Mouse (Mus musculus): ENCODE results near the gene Mybph. TPM values are rescaled to one million over a fixed set of nuclear protein-coding genes. Genes with fewer than 3 reads are reported as not detected.

The Mybph gene
- 2.7 and 4.4 TPM in 2 replicates for polyA plus RNA-seq (2015; fragmentation: Nextera tagmentation; extraction: Ambion mirVana)

GRCm38 (mm10) chr1:134193126-134193525 lies at the start of gene Mybph:
TSS of gene Mybph (plus strand) at chr1:134193448.
- 90% methylated on average over 1 of the region's 1 CpGs for WGBS
- ATAC-seq (ENCODE audit: low FRiP score) = no peak
- no peak within 1 kb of the TSS for H3K4me3 ChIP-seq (replicated peaks)
- H3K27me3 ChIP-seq (replicated peaks) = no peaks in the 10 kb centered on the region
- H3K27ac ChIP-seq (replicated peaks) = no peak within 1 kb of the TSS
- no peaks in the 10 kb centered on the region for H3K9me3 ChIP-seq (replicated peaks)
- no peaks in the 10 kb centered on the region for H3K36me3 ChIP-seq
- H3K9ac ChIP-seq (replicated peaks) = no peak within 1 kb of the TSS
- peaks cover 24% of the 10 kb centered on the region for H3K4me1 ChIP-seq
- no peak within 1 kb of the TSS for H3K4me2 ChIP-seq

GRCm38 (mm10) chr1:134146066-134146465 lies 47.2 kb upstream of the Mybph start:
- H3K4me2 ChIP-seq = no peak overlapping the region

GRCm38 (mm10) chr1:134150076-134150475 lies 43.2 kb upstream of the Mybph start:
- Histone ChIP-seq H3K4me3 (replicated peaks) (no peak overlapping the region), H3K9ac (replicated peaks) (no peak overlapping the region), H3K9me3 (replicated peaks) (0 out of 2 replicates have a peak, but pooled peaks cover 2% of the 10 kb centered on the region), H3K4me1 (peaks cover 12% of the 10 kb centered on the region), H3K36me3 (no peaks in the 10 kb centered on the region), H3K4me2 (no peak overlapping the region), H3K27me3 (replicated peaks) (0 out of 2 replicates have a peak, but pooled peaks cover 4% of the 10 kb centered on the region), H3K27ac (replicated peaks) (no peak overlapping the region)
- no peak for ATAC-seq (ENCODE audit: low FRiP score)
- WGBS = 71% methylated on average over 8 of the region's 8 CpGs

More at GRCm38 (mm10) chr1:134146066-134146465, 47.2 kb upstream of the Mybph start:
- ATAC-seq (ENCODE audit: low FRiP score) = 0 out of 2 replicates have a peak, but pooled peaks have one; percentile 18
- Histone ChIP-seq H3K27ac (replicated peaks) (no peak overlapping the region; the same call in 1 of the 2 replicates), H3K9me3 (replicated peaks) (no peaks in the 10 kb centered on the region), H3K36me3 (no peaks in the 10 kb centered on the region), H3K27me3 (replicated peaks) (0 out of 2 replicates have a peak, but pooled peaks cover 4% of the 10 kb centered on the region), H3K4me3 (replicated peaks) (no peak overlapping the region), H3K9ac (replicated peaks) (no peak overlapping the region), H3K4me1 (peaks cover 34% of the 10 kb centered on the region)
- WGBS = 58% methylated on average over 8 of the region's 8 CpGs

DNA sequence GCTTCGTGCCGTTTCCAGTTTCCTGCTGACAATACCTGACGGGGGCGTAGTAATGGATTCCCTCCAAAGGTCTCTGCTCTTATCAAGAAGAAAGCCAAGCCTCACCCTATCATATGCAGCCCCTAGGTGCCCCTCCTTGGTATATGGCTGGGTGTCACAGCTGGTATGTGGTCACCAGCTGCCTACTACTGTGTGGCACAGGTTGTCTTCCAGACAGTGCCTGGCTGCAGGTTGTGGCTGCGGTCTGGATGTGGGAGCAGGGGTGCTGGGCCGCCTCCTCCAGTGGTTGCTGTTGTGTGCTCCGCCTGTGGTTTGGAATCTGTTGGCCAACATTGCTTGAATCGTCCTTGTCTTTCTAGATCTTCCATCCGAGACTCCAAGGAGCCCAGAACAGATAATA lies 42.5 kb upstream of the Mybph start:
- WGBS = 93% methylated on average over 9 of the region's 9 CpGs
- Histone ChIP-seq H3K4me1 (peaks cover 9% of the 10 kb centered on the region), H3K27ac (replicated peaks) (no peak overlapping the region), H3K36me3 (no peaks in the 10 kb centered on the region), H3K9ac (replicated peaks) (no peak overlapping the region), H3K9me3 (replicated peaks) (0 out of 2 replicates have a peak, but pooled peaks cover 2% of the 10 kb centered on the region), H3K4me3 (replicated peaks) (no peak overlapping the region), H3K27me3 (replicated peaks) (0 out of 2 replicates have a peak, but pooled peaks cover 4% of the 10 kb centered on the region), H3K4me2 (no peak overlapping the region)
- ATAC-seq (ENCODE audit: low FRiP score) = no peak

DNA sequence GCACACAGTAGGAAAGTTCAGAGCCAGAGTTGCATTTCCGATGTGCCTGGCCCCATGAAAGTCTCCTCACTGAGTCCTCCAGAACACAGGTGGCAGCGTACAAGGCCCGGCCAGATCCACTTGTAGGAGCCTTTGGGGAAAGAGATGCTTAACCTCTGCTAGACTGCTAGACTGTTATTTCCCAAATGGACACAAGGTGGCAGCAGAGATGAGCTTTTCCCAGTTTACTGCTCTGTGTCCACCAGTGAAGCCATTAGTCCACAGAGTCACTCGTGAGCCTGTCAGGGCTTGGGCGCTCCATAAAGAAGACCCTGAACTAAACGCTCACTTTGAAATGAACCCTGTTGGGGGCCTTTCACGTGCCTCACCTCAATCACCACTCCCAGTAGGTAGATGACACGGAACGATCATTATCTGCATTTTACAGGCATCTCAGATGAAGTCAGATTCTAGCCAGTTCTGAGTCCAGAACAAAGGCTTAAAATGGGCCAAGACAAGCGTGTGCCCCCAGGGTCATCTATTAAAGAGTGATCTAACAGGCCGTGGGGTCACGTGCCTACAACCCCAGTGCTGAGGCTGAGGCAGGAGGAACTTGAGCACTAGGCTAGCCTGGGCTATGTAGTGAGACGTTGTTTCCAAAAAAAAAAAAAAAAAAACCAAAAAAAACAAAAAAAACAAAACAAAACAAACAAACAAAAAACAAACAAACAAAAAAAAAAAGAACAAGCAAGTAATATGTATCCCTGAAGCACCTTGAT lies 41.4 kb upstream of the Mybph start:
- 0 out of 2 replicates have a peak overlapping the region, but pooled peaks have one; percentile 24 for H3K4me2 ChIP-seq
- peak; percentile 83 for ATAC-seq (ENCODE audit: low FRiP score)

GRCm38 (mm10) chr1:134152626-134153590 lies 40.3 kb upstream of the Mybph start:
- Histone ChIP-seq H3K27ac (replicated peaks) (no peak overlapping the region), H3K4me3 (replicated peaks) (no peak overlapping the region), H3K36me3 (no peaks in the 10 kb centered on the region), H3K4me1 (0 out of 2 replicates have a peak, but pooled peaks cover 2% of the 10 kb centered on the region), H3K9me3 (replicated peaks) (0 out of 2 replicates have a peak, but pooled peaks cover 2% of the 10 kb centered on the region), H3K27me3 (replicated peaks) (0 out of 2 replicates have a peak, but pooled peaks cover 4% of the 10 kb centered on the region), H3K4me2 (no peak overlapping the region), H3K9ac (replicated peaks) (no peak overlapping the region)
- no peak for ATAC-seq (ENCODE audit: low FRiP score)
- WGBS = 82% methylated on average over 21 of the region's 21 CpGs

More for the DNA sequence above, 41.4 kb upstream of the Mybph start:
- no peak overlapping the region for H3K4me3 ChIP-seq (replicated peaks)
- H3K4me1 ChIP-seq = 0 out of 2 replicates have a peak, but pooled peaks cover 2% of the 10 kb centered on the region
- 0 out of 2 replicates have a peak, but pooled peaks cover 4% of the 10 kb centered on the region for H3K27me3 ChIP-seq (replicated peaks)
- H3K9me3 ChIP-seq (replicated peaks) = 0 out of 2 replicates have a peak, but pooled peaks cover 2% of the 10 kb centered on the region
- H3K36me3 ChIP-seq = no peaks in the 10 kb centered on the region
- no peak overlapping the region for H3K9ac ChIP-seq (replicated peaks)
- 30% methylated on average over 13 of the region's 13 CpGs for WGBS
- H3K27ac ChIP-seq (replicated peaks) = no peak overlapping the region

DNA sequence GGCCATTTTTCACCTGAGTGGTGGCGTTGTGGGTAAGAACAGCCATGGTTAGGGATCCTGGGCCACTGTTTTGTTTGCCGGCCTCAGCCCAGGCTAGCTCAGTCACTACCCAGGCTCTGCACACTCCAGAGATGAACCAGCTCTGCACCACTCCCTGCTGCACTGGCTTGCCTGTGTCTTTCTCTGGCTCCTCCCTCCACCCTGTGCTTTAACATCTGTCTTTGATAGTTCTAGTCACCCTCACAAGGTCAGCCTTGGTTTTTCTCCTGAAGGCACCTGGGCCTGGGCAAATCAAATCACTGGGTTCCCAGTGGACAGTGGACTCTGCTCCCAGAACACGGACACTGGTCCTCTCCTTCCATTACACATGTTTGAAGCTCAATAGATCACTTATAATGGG lies 39.1 kb upstream of the Mybph start:
- Histone ChIP-seq H3K9ac (replicated peaks) (no peak overlapping the region), H3K9me3 (replicated peaks) (0 out of 2 replicates have a peak, but pooled peaks cover 2% of the 10 kb centered on the region), H3K4me1 (0 out of 2 replicates have a peak, but pooled peaks cover 2% of the 10 kb centered on the region), H3K36me3 (no peaks in the 10 kb centered on the region), H3K27me3 (replicated peaks) (0 out of 2 replicates have a peak, but pooled peaks cover 4% of the 10 kb centered on the region), H3K27ac (replicated peaks) (no peak overlapping the region), H3K4me2 (no peak overlapping the region), H3K4me3 (replicated peaks) (no peak overlapping the region)
- no peak for ATAC-seq (ENCODE audit: low FRiP score)
- whole genome bisulfite sequencing = 96% methylated on average over 3 of the region's 3 CpGs

GRCm38 (mm10) chr1:134154655-134155054 lies 38.6 kb upstream of the Mybph start:
- no peak overlapping the region for H3K9ac ChIP-seq (replicated peaks)
- 0 out of 2 replicates have a peak, but pooled peaks cover 2% of the 10 kb centered on the region for H3K9me3 ChIP-seq (replicated peaks)
- 0 out of 2 replicates have a peak, but pooled peaks cover 4% of the 10 kb centered on the region for H3K27me3 ChIP-seq (replicated peaks)
- H3K4me2 ChIP-seq = no peak overlapping the region
- H3K4me1 ChIP-seq = 0 out of 2 replicates have a peak, but pooled peaks cover 2% of the 10 kb centered on the region
- 61% methylated on average over 3 of the region's 3 CpGs for WGBS
- no peaks in the 10 kb centered on the region for H3K36me3 ChIP-seq
- H3K27ac ChIP-seq (replicated peaks) = no peak overlapping the region
- ATAC-seq (ENCODE audit: low FRiP score) = no peak
- no peak overlapping the region for H3K4me3 ChIP-seq (replicated peaks)

DNA sequence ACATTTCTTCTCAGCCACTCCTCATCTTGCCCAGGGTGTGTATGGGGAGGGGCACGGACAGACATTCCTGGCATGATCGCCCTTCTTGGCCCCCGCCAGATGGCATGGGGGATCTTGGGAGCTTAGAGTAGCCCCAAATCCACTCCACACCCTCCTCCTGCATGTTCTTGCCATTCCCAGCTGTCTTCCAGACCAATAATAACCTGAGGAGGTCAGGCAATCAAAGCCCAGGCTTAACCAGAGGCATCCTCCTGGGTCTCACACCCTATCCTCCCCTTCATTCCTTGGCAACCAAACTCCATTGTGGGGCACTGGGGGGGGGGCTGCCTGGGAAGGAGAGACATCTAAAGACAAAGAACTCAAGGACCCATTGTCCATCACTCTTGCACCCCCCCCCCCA lies 32.8 kb upstream of the Mybph start:
- Histone ChIP-seq H3K9ac (replicated peaks) (no peak overlapping the region), H3K27ac (replicated peaks) (no peak overlapping the region), H3K4me1 (no peaks in the 10 kb centered on the region), H3K4me3 (replicated peaks) (no peak overlapping the region), H3K9me3 (replicated peaks) (no peaks in the 10 kb centered on the region), H3K36me3 (no peaks in the 10 kb centered on the region), H3K27me3 (replicated peaks) (no peaks in the 10 kb centered on the region), H3K4me2 (no peak overlapping the region)
- ATAC-seq (ENCODE audit: low FRiP score) = no peak
- 94% methylated on average over 3 of the region's 3 CpGs for WGBS

- ATAC-seq (ENCODE audit: low FRiP score) = no peak
- H3K9me3 ChIP-seq (replicated peaks) = no peaks in the 10 kb centered on the region
- WGBS = 84% methylated on average over 6 of the region's 6 CpGs
- H3K27me3 ChIP-seq (replicated peaks) = no peaks in the 10 kb centered on the region
- no peak overlapping the region for H3K27ac ChIP-seq (replicated peaks)
- H3K9ac ChIP-seq (replicated peaks) = no peak overlapping the region
- no peak overlapping the region for H3K4me3 ChIP-seq (replicated peaks)
- H3K36me3 ChIP-seq = no peaks in the 10 kb centered on the region
- no peaks in the 10 kb centered on the region for H3K4me1 ChIP-seq
- H3K4me2 ChIP-seq = no peak overlapping the region
Measured at GRCm38 (mm10) chr1:134161399-134161798, 31.8 kb upstream of the Mybph start.
